Mouse (Mus musculus) spleen, adult 2 months (tissue): ENCODE data around the gene Ctse.

Experiments used
- CTCF ChIP-seq: fragments of 200-500 bp; IDR thresholded peaks from 2 replicates; pipeline ENCODE4 v1.5.1; 2011; ENCODE audit warnings: mild to moderate bottlenecking, inconsistent platforms; ENCODE audit not compliant: insufficient read depth, insufficient read length, insufficient replicate concordance; ENCODE audit errors: extremely low read depth
- POLR2A ChIP-seq: fragments of 200-500 bp; IDR thresholded peaks from 2 replicates; pipeline ENCODE4 v1.6.1; 2011; ENCODE audit warnings: low read depth, low read length, inconsistent platforms

GRCm38 (mm10) chr1:131714388-131715337, 76.6 kb downstream of the Ctse start:
- TF ChIP-seq CTCF (no peak), POLR2A (no peak)
